Mouse (Mus musculus) liver, adult 2 months (tissue): ENCODE data around the gene Prpf6. TPM values are rescaled to one million over a fixed set of nuclear protein-coding genes. Genes with fewer than 3 reads are reported as not detected.

Experiments
- DNase-seq: peaks from one replicate; pipeline ENCODE4 v3.0.0-alpha.2; 2011; ENCODE audit warnings: low read depth, low spot score; ENCODE audit errors: extremely low read depth
- H3K27ac ChIP-seq: fragments of 200-500 bp; replicated peaks from 2 replicates; pipeline ENCODE4 v1.5.1; 2012; ENCODE audit warnings: low read depth, mild to moderate bottlenecking, control low read depth, inconsistent platforms, low read length; ENCODE audit not compliant: insufficient read depth
- H3K27me3 ChIP-seq: fragments of 200-500 bp; 2 replicates; pipeline ENCODE4 v1.6.1; 2012; ENCODE audit warnings: mild to moderate bottlenecking, moderate library complexity, low read length, inconsistent platforms; ENCODE audit not compliant: control insufficient read depth, insufficient read depth
- H3K36me3 ChIP-seq: fragments of 200-500 bp; 2 replicates; pipeline ENCODE4 v1.6.1; 2012; ENCODE audit warnings: low read length, inconsistent platforms; ENCODE audit not compliant: control insufficient read depth, insufficient read depth
- H3K4me1 ChIP-seq: fragments of 200-500 bp; 2 replicates; pipeline ENCODE4 v1.6.1; 2011; ENCODE audit warnings: low read length; ENCODE audit not compliant: control insufficient read depth, insufficient read depth
- H3K4me3 ChIP-seq: fragments of 200-500 bp; 2 replicates; pipeline ENCODE4 v1.5.1; 2011; ENCODE audit warnings: low read depth, mild to moderate bottlenecking, control low read depth, low read length, moderate library complexity; ENCODE audit not compliant: insufficient read depth
- H3K79me2 ChIP-seq: fragments of 200-500 bp; 2 replicates; pipeline ENCODE4 v1.6.1; 2012; ENCODE audit warnings: inconsistent platforms, mild to moderate bottlenecking, low read length, moderate library complexity; ENCODE audit not compliant: control insufficient read depth, insufficient read depth
- H3K9ac ChIP-seq: fragments of 200-500 bp; 2 replicates; pipeline ENCODE4 v1.6.1; 2012; ENCODE audit warnings: low read depth, mild to moderate bottlenecking, control low read depth, inconsistent platforms, low read length
- CTCF ChIP-seq: fragments of 200-500 bp; IDR thresholded peaks from 2 replicates; pipeline ENCODE4 v1.5.1; 2011; ENCODE audit warnings: low read depth, low read length, control low read depth
- POLR2A ChIP-seq: fragments of 200-500 bp; IDR thresholded peaks from 2 replicates; pipeline ENCODE4 v1.6.1; 2011; ENCODE audit warnings: low read length, control low read depth; ENCODE audit not compliant: insufficient read depth; ENCODE audit errors: extremely low read depth
- WGBS: fragments of 180-500 bp; shearing (Covaris S2); methylation state at CpG from one replicate; pipeline ENCODE4 v1.1.7; 2018; 5-methylcytosine and 5-hydroxymethylcytosine counted together
- polyA plus RNA-seq: library from polyadenylated mRNA; depleted of rRNA; stranded (reverse); fragments of >200 nt; gene quantifications from 2 replicates; pipeline ENCODE4 v1.2.3, GENCODE M21; 2012; rRNA removed
- total RNA-seq: library from RNA; depleted of rRNA; stranded (reverse); fragments of >200 nt; gene quantifications from 2 replicates; pipeline ENCODE4 v1.2.3, GENCODE M21; 2014; rRNA removed

Prpf6 gene
- total RNA-seq (24.3 and 27.3 TPM in 2 replicates), polyA plus RNA-seq (11.1 and 13.4 TPM in 2 replicates)

DNA sequence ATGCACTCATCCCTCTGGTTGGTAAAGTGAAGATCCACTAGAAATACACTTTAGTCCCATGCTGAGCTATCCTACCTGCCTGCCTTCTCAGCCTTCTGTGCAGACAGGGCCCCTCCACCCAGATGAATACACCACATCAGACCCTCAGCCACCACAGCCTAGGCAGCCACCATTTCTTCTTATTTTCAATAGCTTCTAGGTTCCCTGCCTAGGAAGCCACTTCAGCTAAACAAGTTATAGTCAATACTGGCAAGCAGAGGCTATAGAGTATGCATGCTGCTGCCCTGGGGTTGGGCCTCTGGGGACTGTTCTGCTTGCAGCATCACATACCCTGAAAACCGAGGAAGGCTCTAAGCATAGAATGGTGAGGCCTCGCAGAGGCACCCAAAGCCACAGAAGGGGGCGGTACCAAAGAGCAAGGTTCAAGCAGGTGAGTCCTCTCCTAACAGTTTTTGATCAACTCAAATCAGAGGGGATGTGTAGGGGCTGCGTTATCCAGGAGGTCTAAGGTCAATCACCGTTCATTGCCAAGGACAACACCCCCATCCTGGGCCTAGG lies at the start of gene Prpf6:
TSS of gene Prpf6 (plus strand) at position 341 of the 558 bp plus-strand sequence.
- peak within 1 kb of the TSS; percentile 88 for H3K4me3 ChIP-seq
- no peaks in the 10 kb centered on the region for H3K27me3 ChIP-seq
- no peaks in the 10 kb centered on the region; the same call in 1 of the 2 replicates for H3K36me3 ChIP-seq
- no peaks in the 10 kb centered on the region; the same call in 1 of the 2 replicates for H3K79me2 ChIP-seq
- 9% methylated on average over 5 of the region's 5 CpGs for WGBS
- peak; percentile 43 for DNase-seq
- peak within 1 kb of the TSS; percentile 43 for H3K27ac ChIP-seq
- peaks cover 4% of the 10 kb centered on the region; the same call in 1 of the 2 replicates for H3K4me1 ChIP-seq
- peak within 1 kb of the TSS; percentile 97 for H3K9ac ChIP-seq
- no peak for TF ChIP-seq CTCF
- no peak for TF ChIP-seq POLR2A

DNA sequence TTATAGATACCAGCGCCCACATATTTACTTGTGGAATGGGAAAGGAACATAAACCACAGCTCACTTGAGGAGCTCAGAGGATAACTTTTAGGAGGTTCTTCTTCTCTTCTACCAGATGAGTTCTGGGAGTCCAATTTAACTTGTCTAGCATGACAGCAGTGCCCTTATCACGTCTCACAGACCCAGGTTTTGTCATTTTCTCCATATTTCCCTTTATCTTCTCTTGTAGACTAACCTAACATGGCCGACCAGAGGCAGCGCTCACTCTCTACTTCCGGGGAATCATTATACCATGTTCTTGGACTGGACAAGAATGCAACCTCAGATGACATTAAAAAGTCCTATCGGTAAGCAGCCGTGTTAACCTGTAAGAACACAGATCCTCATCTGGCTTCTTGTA lies 45.5 kb upstream of the Prpf6 start:
- H3K79me2 ChIP-seq = peaks cover 7% of the 10 kb centered on the region; the same call in 1 of the 2 replicates
- H3K4me3 ChIP-seq = no peak overlapping the region
- no peak overlapping the region for H3K9ac ChIP-seq
- 96% methylated on average over 7 of the region's 7 CpGs for WGBS
- H3K4me1 ChIP-seq = no peaks in the 10 kb centered on the region
- H3K27me3 ChIP-seq = no peaks in the 10 kb centered on the region
- DNase-seq = no peak
- TF ChIP-seq POLR2A = no peak
- no peak for TF ChIP-seq CTCF
- H3K36me3 ChIP-seq = peaks cover 34% of the 10 kb centered on the region
- no peak overlapping the region for H3K27ac ChIP-seq

DNA sequence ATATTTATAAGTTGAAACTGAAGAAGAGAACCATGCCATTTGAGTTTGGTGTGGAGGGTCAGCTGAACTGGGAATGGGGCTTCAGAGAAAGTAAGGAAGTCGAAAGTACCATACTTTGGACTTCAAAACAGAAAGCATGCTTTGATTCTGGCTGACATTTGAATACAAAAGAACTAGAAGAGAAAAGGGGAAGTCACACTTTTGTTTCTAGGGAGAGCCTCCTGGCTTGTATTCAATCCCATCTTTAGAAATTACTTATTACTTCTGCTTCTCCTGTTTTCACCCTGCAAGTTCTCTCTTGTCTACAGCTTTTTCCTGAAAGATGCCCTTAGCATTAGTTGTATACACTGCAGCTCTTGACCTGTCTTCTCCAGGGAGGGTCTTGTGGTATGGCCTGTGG lies 43.4 kb upstream of the Prpf6 start:
- H3K4me3 ChIP-seq = no peak overlapping the region
- no peak for TF ChIP-seq CTCF
- TF ChIP-seq POLR2A = no peak
- 81% methylated on average over 1 of the region's 1 CpGs for WGBS
- H3K9ac ChIP-seq = no peak overlapping the region
- DNase-seq = no peak
- H3K27ac ChIP-seq = no peak overlapping the region
- peaks cover 42% of the 10 kb centered on the region for H3K36me3 ChIP-seq
- H3K79me2 ChIP-seq = no peaks in the 10 kb centered on the region
- H3K27me3 ChIP-seq = no peaks in the 10 kb centered on the region
- H3K4me1 ChIP-seq = no peaks in the 10 kb centered on the region

DNA sequence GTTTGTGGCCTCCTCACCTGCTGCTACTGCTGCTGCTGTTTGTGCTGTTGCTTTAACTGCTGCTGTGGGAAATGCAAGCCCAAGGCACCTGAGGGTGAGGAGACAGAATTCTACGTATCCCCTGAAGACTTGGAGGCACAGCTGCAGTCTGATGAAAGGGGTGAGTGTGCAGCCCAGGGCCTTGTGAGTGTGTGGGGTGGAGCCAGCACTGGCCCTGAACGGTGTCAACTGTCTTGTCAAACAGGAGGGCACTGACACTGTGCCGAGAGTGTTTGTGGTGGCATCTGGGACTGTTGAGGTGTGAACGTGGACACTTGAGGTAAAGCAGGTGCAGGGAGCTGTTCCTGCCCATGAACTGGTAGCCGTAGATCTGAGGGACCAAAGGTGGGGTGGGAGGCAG lies 43.0 kb upstream of the Prpf6 start:
- Histone ChIP-seq H3K27me3 (no peaks in the 10 kb centered on the region), H3K27ac (no peak overlapping the region), H3K36me3 (peaks cover 42% of the 10 kb centered on the region), H3K9ac (no peak overlapping the region), H3K4me3 (no peak overlapping the region), H3K79me2 (no peaks in the 10 kb centered on the region), H3K4me1 (no peaks in the 10 kb centered on the region)
- WGBS = 90% methylated on average over 5 of the region's 5 CpGs
- DNase-seq = no peak
- TF ChIP-seq POLR2A (no peak), CTCF (no peak)

DNA sequence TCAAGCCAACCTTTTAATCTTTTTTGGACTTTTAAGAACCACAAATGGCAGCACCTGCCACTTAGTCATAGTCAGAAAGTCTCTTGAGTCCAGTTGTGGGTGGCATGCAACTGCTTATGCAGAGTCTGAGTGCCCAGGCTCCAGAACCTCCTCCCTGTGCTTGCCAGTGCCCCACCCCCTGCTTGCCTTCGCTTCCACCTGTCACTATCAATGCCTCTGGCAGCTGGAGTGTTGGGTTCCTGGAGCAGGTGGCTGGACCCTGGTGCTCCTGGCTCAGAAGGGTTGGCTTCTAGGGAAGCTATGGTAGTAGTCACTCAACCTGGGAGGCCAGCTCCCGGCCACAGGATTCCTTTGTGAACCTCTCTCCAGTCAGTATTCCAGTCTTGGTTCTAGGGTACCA lies 41.4 kb upstream of the Prpf6 start:
- Histone ChIP-seq H3K27ac (no peak overlapping the region), H3K4me1 (no peaks in the 10 kb centered on the region), H3K4me3 (no peak overlapping the region), H3K9ac (no peak overlapping the region), H3K36me3 (peaks cover 42% of the 10 kb centered on the region), H3K27me3 (no peaks in the 10 kb centered on the region), H3K79me2 (no peaks in the 10 kb centered on the region)
- WGBS = 98% methylated on average over 2 of the region's 2 CpGs
- no peak for DNase-seq
- TF ChIP-seq CTCF (no peak), POLR2A (no peak)

DNA sequence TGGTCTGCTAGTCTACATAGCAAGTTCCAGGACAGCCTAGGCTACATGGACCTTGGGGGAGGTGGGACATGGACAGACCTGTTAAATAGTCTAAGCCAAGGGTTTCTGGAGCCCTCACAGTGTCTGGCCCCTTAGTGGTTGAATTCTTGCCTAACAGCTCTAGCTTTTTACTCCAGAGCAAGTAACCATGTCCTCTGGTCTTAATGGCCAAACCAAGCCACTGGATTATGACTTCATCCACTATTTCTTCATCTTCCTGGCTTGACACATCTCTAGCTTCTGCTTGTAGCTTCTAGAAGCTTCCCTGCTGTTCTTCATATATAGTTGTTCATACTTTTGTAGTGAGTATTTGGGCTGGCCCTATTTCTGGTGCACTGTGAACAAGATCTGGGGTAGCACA lies 37.9 kb upstream of the Prpf6 start:
- TF ChIP-seq CTCF (no peak), POLR2A (no peak)
- Histone ChIP-seq H3K9ac (no peak overlapping the region), H3K79me2 (no peaks in the 10 kb centered on the region), H3K27ac (no peak overlapping the region), H3K4me1 (no peaks in the 10 kb centered on the region), H3K27me3 (no peaks in the 10 kb centered on the region), H3K4me3 (no peak overlapping the region), H3K36me3 (peaks cover 22% of the 10 kb centered on the region)
- DNase-seq = no peak
